Mouse (Mus musculus) cortical plate, adult 2 months (tissue): Measurements from ENCODE around the gene Tmem8b.

Source experiments
- CTCF ChIP-seq: fragments of 200-500 bp; IDR thresholded peaks from 2 replicates; pipeline ENCODE4 v1.5.1; 2011; ENCODE audit warnings: mild to moderate bottlenecking, control low read depth, low read length; ENCODE audit not compliant: insufficient read depth; ENCODE audit errors: extremely low read depth
- POLR2A ChIP-seq: fragments of 200-500 bp; IDR thresholded peaks from 2 replicates; pipeline ENCODE4 v1.6.1; 2011; ENCODE audit warnings: mild to moderate bottlenecking, low read length, control low read depth; ENCODE audit not compliant: insufficient read depth; ENCODE audit errors: extremely low read depth

GRCm38 (mm10) chr4:43733186-43733585 is 64.4 kb downstream of the Tmem8b start:
- no peak for TF ChIP-seq POLR2A
- TF ChIP-seq CTCF, result no peak
